Mouse (Mus musculus): ENCODE data around the gene Plvap. TPM values are rescaled to one million over a fixed set of nuclear protein-coding genes. Genes with fewer than 3 reads are reported as not detected.
A peak's percentile ranks its signal among the peaks of the same experiment; 100 is the strongest.

Plvap gene
- total and polyA plus RNA-seq, 3 experiments: 11.7 to 20.4 TPM; not detected in 1

- TF ChIP-seq CHD2 (IDR thresholded peaks at IDR 0.05; ENCODE audit: low read length): peak; percentile 80; the same call in 1 of the 2 replicates
- peak; percentile 85 for TF ChIP-seq MYC (IDR thresholded peaks at IDR 0.05; ENCODE audit: low read depth, low read length)
Measured at GRCm38 (mm10) chr8:71488454-71488853, 23.1 kb downstream of the Plvap start (continued).

- peak; percentile 90 for DNase-seq (ENCODE audit: low read depth, low spot score)
- peaks cover 15% of the 10 kb centered on the region for H3K79me2 ChIP-seq (ENCODE audit: control insufficient read depth, insufficient read depth, low read length, poor library complexity)
- no peaks in the 10 kb centered on the region for H3K27me3 ChIP-seq (ENCODE audit: control insufficient read depth in 1 of 2, insufficient read depth in 2 of 2, low read length in 2 of 2)
- no peaks in the 10 kb centered on the region; a peak in 1 of 4 replicates for H3K36me3 ChIP-seq (ENCODE audit: control insufficient read depth in 1 of 2, insufficient read depth in 2 of 2, low read length in 2 of 2)
- peak within 1 kb of the TSS; percentile 74 for H3K27ac ChIP-seq (ENCODE audit: control insufficient read depth, low read depth, low read length)
- H3K9ac ChIP-seq (ENCODE audit: control insufficient read depth, low read depth, low read length, poor library complexity, severe bottlenecking): peak within 1 kb of the TSS; percentile 80
- H3K4me3 ChIP-seq (ENCODE audit: control insufficient read depth in 1 of 2, insufficient read depth in 1 of 2, low read depth in 2 of 2, low read length in 2 of 2): peak within 1 kb of the TSS; percentile 75 to 87
- H3K4me1 ChIP-seq (ENCODE audit: control insufficient read depth in 1 of 2, insufficient read depth in 2 of 2, low read length in 2 of 2): peaks cover 0 to 6% of the 10 kb centered on the region in 2 experiments; a peak in 2 of 4 replicates
- H3K9me3 ChIP-seq (replicated peaks; ENCODE audit: insufficient read depth, low read length): no peaks in the 10 kb centered on the region
- TF ChIP-seq POLR2AphosphoS5 (IDR thresholded peaks at IDR 0.05; ENCODE audit: borderline replicate concordance, low read depth, low read length) (no peak), E2F4 (IDR thresholded peaks at IDR 0.05; ENCODE audit: borderline replicate concordance, low read depth, low read length) (no peak), TCF12 (IDR thresholded peaks at IDR 0.05; ENCODE audit: low read depth, low read length) (no peak), POLR2A (IDR thresholded peaks at IDR 0.05; ENCODE audit: control insufficient read depth in 1 of 2, insufficient read depth in 1 of 2, low read depth in 1 of 2, low read length in 2 of 2, poor library complexity in 1 of 2) (peak; percentile 54 to 56; a peak in 2 of 4 replicates), GABPA (IDR thresholded peaks at IDR 0.05; ENCODE audit: low read depth, low read length) (no peak), MAZ (IDR thresholded peaks at IDR 0.05; ENCODE audit: low read depth, low read length) (peak; percentile 96), RAD21 (IDR thresholded peaks at IDR 0.05; ENCODE audit: low read depth, low read length) (no peak), USF1 (IDR thresholded peaks at IDR 0.05; ENCODE audit: low read depth, low read length) (no peak), ETS1 (IDR thresholded peaks at IDR 0.05; ENCODE audit: low read depth, low read length) (no peak), ZNF384 (IDR thresholded peaks at IDR 0.05; ENCODE audit: low read depth, low read length) (no peak), TAL1 (IDR thresholded peaks at IDR 0.05; ENCODE audit: low read length) (no peak), ZKSCAN1 (IDR thresholded peaks at IDR 0.05; ENCODE audit: low read depth, low read length) (no peak), MXI1 (IDR thresholded peaks at IDR 0.05; ENCODE audit: low read depth, low read length) (peak; percentile 54; the same call in 1 of the 2 replicates), SIN3A (IDR thresholded peaks at IDR 0.05; ENCODE audit: low read length) (peak; percentile 93), ELF1 (IDR thresholded peaks at IDR 0.05; ENCODE audit: low read depth, low read length) (0 out of 2 replicates have a peak, but pooled peaks have one; percentile 10), NELFE (IDR thresholded peaks at IDR 0.05; ENCODE audit: low read depth, low read length) (peak; percentile 45; the same call in 1 of the 2 replicates), EP300 (IDR thresholded peaks at IDR 0.05; ENCODE audit: low read depth in 1 of 2, low read length in 2 of 2) (no peak), HCFC1 (IDR thresholded peaks at IDR 0.05; ENCODE audit: low read depth, low read length) (peak; percentile 69; the same call in 1 of the 2 replicates), RCOR1 (IDR thresholded peaks at IDR 0.05; ENCODE audit: low read depth, low read length) (no peak), TBP (IDR thresholded peaks at IDR 0.05; ENCODE audit: low read depth, low read length) (0 out of 2 replicates have a peak, but pooled peaks have one; percentile 24), ZMIZ1 (IDR thresholded peaks at IDR 0.05; ENCODE audit: low read depth, low read length) (no peak), CTCF (IDR thresholded peaks at IDR 0.05 in 2 of 3, conservative IDR thresholded peaks at IDR 0.05 in 1 of 3; ENCODE audit: control insufficient read depth in 1 of 3, insufficient read depth in 1 of 3, low read depth in 2 of 3, low read length in 3 of 3, poor library complexity in 1 of 3, severe bottlenecking in 1 of 3) (no peak), MAX (IDR thresholded peaks at IDR 0.05; ENCODE audit: low read length) (no peak), GATA1 (IDR thresholded peaks at IDR 0.05; ENCODE audit: low read depth, low read length) (no peak), POLR2AphosphoS2 (IDR thresholded peaks at IDR 0.05; ENCODE audit: low read length) (no peak), SMC3 (IDR thresholded peaks at IDR 0.05; ENCODE audit: low read depth, low read length) (no peak), UBTF (IDR thresholded peaks at IDR 0.05; ENCODE audit: borderline replicate concordance, insufficient read depth, low read depth, low read length) (no peak), USF2 (IDR thresholded peaks at IDR 0.05; ENCODE audit: borderline replicate concordance in 1 of 2, insufficient read depth in 1 of 2, low read depth in 1 of 2, low read length in 2 of 2) (no peak), MAFK (IDR thresholded peaks at IDR 0.05; ENCODE audit: borderline replicate concordance, low read depth, low read length) (no peak), KAT2A (conservative IDR thresholded peaks at IDR 0.05; ENCODE audit: low read depth, low read length) (no peak), NRF1 (IDR thresholded peaks at IDR 0.05; ENCODE audit: insufficient read depth, low read depth, low read length, poor library complexity, severe bottlenecking) (no peak), MYB (IDR thresholded peaks at IDR 0.05; ENCODE audit: low read depth, low read length) (no peak)
Measured at GRCm38 (mm10) chr8:71487691-71488445, 23.7 kb downstream of the Plvap start, which contains the start of gene Gtpbp3. Gene Gtpbp3, plus strand, starts transcription at chr8:71488103.

Measured in MEL (cell line).